Mouse (Mus musculus): ENCODE measurements around the gene Ntng1. TPM values are rescaled to one million over a fixed set of nuclear protein-coding genes. Genes with fewer than 3 reads are reported as not detected.

The Ntng1 gene
- polyA plus RNA-seq, 1 experiment from 2014 or later: 2.2 TPM

- Histone ChIP-seq H3K9me3 (ENCODE audit: control insufficient read depth, low read length) (no peaks in the 10 kb centered on the region), H3K27me3 (ENCODE audit: control insufficient read depth, insufficient read depth, low read length) (no peaks in the 10 kb centered on the region), H3K4me1 (ENCODE audit: control insufficient read depth, insufficient read depth, low read length) (no peaks in the 10 kb centered on the region), H3K36me3 (ENCODE audit: control insufficient read depth, insufficient read depth, low read length) (no peaks in the 10 kb centered on the region), H3K4me2 (ENCODE audit: low read depth, severe bottlenecking) (no peak overlapping the region), H3K27ac (replicated peaks; ENCODE audit: low read depth, low read length) (no peak overlapping the region), H3K9ac (ENCODE audit: low read length) (no peak overlapping the region), H3K4me3 (ENCODE audit: low read depth, low read length) (no peak overlapping the region)
- WGBS: 78% methylated on average over 9 of the region's 9 CpGs
- DNase-seq (ENCODE audit: low spot score) (no peak), ATAC-seq (ENCODE audit: insufficient number of reproducible peaks, low FRiP score, low TSS enrichment, low read depth) (no peak)
Observed at GRCm38 (mm10) chr3:110133150-110133549, 10.7 kb downstream of the Ntng1 start.

DNA sequence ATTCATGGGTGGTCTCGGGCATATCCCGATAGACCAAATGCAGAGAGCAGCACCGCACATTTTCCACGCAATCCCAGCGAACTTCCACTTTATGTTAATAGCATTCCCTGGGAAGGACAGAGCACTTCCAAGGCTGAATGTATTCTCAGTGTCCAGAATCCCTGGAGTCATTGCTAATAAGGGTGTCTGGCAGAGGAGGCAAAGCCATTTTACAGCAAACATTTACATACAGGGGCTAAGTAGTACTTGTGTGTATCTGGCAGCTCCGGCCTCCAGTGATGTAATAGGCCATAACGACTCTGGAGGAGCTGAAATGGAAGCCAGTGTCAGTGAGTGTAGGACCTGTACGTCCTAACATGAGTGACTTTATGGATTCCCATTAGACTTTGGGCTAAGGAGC lies 11.5 kb downstream of the Ntng1 start:
- no peaks in the 10 kb centered on the region for H3K36me3 ChIP-seq (ENCODE audit: control insufficient read depth, insufficient read depth, low read length)
- H3K27ac ChIP-seq (replicated peaks; ENCODE audit: low read depth, low read length): no peak overlapping the region
- H3K9me3 ChIP-seq (ENCODE audit: control insufficient read depth, low read length): no peaks in the 10 kb centered on the region
- ATAC-seq (ENCODE audit: insufficient number of reproducible peaks, low FRiP score, low TSS enrichment, low read depth) (no peak), DNase-seq (ENCODE audit: low spot score) (no peak)
- WGBS: 75% methylated on average over 8 of the region's 8 CpGs
- H3K4me2 ChIP-seq (ENCODE audit: low read depth, severe bottlenecking): no peak overlapping the region
- no peak overlapping the region for H3K4me3 ChIP-seq (ENCODE audit: low read depth, low read length)
- H3K27me3 ChIP-seq (ENCODE audit: control insufficient read depth, insufficient read depth, low read length): no peaks in the 10 kb centered on the region
- H3K4me1 ChIP-seq (ENCODE audit: control insufficient read depth, insufficient read depth, low read length): no peaks in the 10 kb centered on the region
- no peak overlapping the region for H3K9ac ChIP-seq (ENCODE audit: low read length)

DNA sequence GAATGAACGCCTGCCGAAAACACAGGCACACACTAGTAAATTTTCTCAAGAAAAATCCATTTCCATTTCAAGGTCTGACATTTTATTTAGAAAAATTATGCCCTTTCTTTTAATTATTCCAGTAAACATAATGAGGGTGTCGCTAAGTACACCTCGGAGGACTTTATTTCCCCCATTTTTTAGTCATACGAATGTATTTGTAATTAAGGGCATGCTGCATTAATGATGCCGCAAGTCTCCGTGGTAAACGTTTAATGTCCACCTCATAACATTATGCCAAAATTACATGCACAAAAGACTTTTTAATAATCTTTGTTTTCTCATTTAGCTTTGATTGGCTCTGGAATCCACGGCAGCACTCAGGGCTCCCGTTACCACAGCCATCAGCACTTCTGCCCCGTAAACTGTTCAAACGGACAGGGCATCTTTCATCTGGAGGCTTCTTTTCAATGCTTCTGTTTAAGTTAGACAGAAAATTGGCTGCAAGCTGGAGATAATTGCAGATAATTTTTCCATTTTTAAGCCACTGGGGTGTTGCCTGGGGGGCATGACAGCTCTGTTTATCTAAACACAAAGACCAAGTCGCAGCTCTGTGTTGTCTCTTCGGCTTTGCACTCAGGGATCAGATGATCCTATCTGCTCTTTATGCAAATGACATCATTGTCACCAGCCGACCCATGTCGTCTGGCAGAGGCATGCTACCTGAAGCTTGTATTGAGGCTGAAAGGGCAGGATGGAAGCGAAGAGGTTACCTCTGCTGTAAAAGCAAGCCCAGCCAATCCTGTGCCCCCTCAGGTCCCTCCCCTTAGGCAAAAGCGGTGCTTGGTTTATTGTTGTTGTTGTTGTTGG lies 12.5 kb downstream of the Ntng1 start:
- Histone ChIP-seq H3K4me1 (ENCODE audit: control insufficient read depth, insufficient read depth, low read length) (no peaks in the 10 kb centered on the region), H3K36me3 (ENCODE audit: control insufficient read depth, insufficient read depth, low read length) (no peaks in the 10 kb centered on the region), H3K9ac (ENCODE audit: low read length) (no peak overlapping the region), H3K27me3 (ENCODE audit: control insufficient read depth, insufficient read depth, low read length) (no peaks in the 10 kb centered on the region), H3K9me3 (ENCODE audit: control insufficient read depth, low read length) (no peaks in the 10 kb centered on the region), H3K4me2 (ENCODE audit: low read depth, severe bottlenecking) (no peak overlapping the region), H3K27ac (replicated peaks; ENCODE audit: low read depth, low read length) (no peak overlapping the region), H3K4me3 (ENCODE audit: low read depth, low read length) (no peak overlapping the region)
- 62% methylated on average over 18 of the region's 18 CpGs for WGBS
- no peak for DNase-seq (ENCODE audit: low spot score)
- ATAC-seq (ENCODE audit: insufficient number of reproducible peaks, low FRiP score, low TSS enrichment, low read depth): no peak

GRCm38 (mm10) chr3:110129607-110130006 lies 14.2 kb downstream of the Ntng1 start:
- 67% methylated on average over 6 of the region's 6 CpGs for WGBS
- no peaks in the 10 kb centered on the region for H3K4me1 ChIP-seq (ENCODE audit: control insufficient read depth, insufficient read depth, low read length)
- no peaks in the 10 kb centered on the region for H3K9me3 ChIP-seq (ENCODE audit: control insufficient read depth, low read length)
- DNase-seq (ENCODE audit: low spot score) (peak; percentile 35), ATAC-seq (ENCODE audit: insufficient number of reproducible peaks, low FRiP score, low TSS enrichment, low read depth) (no peak)
- no peak overlapping the region for H3K9ac ChIP-seq (ENCODE audit: low read length)
- no peak overlapping the region for H3K4me2 ChIP-seq (ENCODE audit: low read depth, severe bottlenecking)
- no peaks in the 10 kb centered on the region for H3K27me3 ChIP-seq (ENCODE audit: control insufficient read depth, insufficient read depth, low read length)
- no peak overlapping the region for H3K4me3 ChIP-seq (ENCODE audit: low read depth, low read length)
- H3K27ac ChIP-seq (replicated peaks; ENCODE audit: low read depth, low read length): no peak overlapping the region
- H3K36me3 ChIP-seq (ENCODE audit: control insufficient read depth, insufficient read depth, low read length): no peaks in the 10 kb centered on the region

GRCm38 (mm10) chr3:110105982-110106381 lies 37.8 kb downstream of the Ntng1 start:
- WGBS: 44% methylated on average over 2 of the region's 2 CpGs
- H3K9me3 ChIP-seq (ENCODE audit: control insufficient read depth, low read length): no peaks in the 10 kb centered on the region
- H3K27ac ChIP-seq (replicated peaks; ENCODE audit: low read depth, low read length): no peak overlapping the region
- H3K4me2 ChIP-seq (ENCODE audit: low read depth, severe bottlenecking): no peak overlapping the region
- DNase-seq (ENCODE audit: low spot score) (no peak), ATAC-seq (ENCODE audit: insufficient number of reproducible peaks, low FRiP score, low TSS enrichment, low read depth) (no peak)
- no peaks in the 10 kb centered on the region for H3K36me3 ChIP-seq (ENCODE audit: control insufficient read depth, insufficient read depth, low read length)
- H3K4me1 ChIP-seq (ENCODE audit: control insufficient read depth, insufficient read depth, low read length): no peaks in the 10 kb centered on the region
- no peaks in the 10 kb centered on the region for H3K27me3 ChIP-seq (ENCODE audit: control insufficient read depth, insufficient read depth, low read length)
- H3K9ac ChIP-seq (ENCODE audit: low read length): no peak overlapping the region
- no peak overlapping the region for H3K4me3 ChIP-seq (ENCODE audit: low read depth, low read length)

DNA sequence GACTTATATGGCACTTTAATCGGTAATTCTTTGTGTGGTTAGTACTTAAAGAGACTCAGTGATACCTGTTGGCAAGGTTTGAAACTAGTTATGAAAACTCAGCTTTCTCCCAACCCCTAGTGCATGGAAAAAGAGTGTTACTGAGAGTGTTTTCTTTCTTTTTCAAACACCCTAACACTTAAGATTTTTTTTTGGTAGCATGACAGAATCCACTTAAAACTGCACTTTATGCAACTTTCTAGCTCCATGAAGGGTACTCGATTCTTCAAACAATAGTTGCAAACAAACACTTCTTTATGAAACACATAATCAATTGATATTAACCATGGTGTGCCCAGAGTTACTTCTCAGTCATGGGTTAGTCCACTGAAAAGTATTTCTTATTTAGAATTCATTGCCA lies 49.4 kb downstream of the Ntng1 start:
- whole genome bisulfite sequencing: 87% methylated on average over 2 of the region's 2 CpGs
- H3K9ac ChIP-seq (ENCODE audit: low read length): no peak overlapping the region
- H3K4me2 ChIP-seq (ENCODE audit: low read depth, severe bottlenecking): no peak overlapping the region
- no peaks in the 10 kb centered on the region for H3K36me3 ChIP-seq (ENCODE audit: control insufficient read depth, insufficient read depth, low read length)
- ATAC-seq (ENCODE audit: insufficient number of reproducible peaks, low FRiP score, low TSS enrichment, low read depth) (no peak), DNase-seq (ENCODE audit: low spot score) (no peak)
- H3K27me3 ChIP-seq (ENCODE audit: control insufficient read depth, insufficient read depth, low read length): no peaks in the 10 kb centered on the region
- H3K4me1 ChIP-seq (ENCODE audit: control insufficient read depth, insufficient read depth, low read length): no peaks in the 10 kb centered on the region
- H3K9me3 ChIP-seq (ENCODE audit: control insufficient read depth, low read length): no peaks in the 10 kb centered on the region
- no peak overlapping the region for H3K4me3 ChIP-seq (ENCODE audit: low read depth, low read length)
- H3K27ac ChIP-seq (replicated peaks; ENCODE audit: low read depth, low read length): no peak overlapping the region

DNA sequence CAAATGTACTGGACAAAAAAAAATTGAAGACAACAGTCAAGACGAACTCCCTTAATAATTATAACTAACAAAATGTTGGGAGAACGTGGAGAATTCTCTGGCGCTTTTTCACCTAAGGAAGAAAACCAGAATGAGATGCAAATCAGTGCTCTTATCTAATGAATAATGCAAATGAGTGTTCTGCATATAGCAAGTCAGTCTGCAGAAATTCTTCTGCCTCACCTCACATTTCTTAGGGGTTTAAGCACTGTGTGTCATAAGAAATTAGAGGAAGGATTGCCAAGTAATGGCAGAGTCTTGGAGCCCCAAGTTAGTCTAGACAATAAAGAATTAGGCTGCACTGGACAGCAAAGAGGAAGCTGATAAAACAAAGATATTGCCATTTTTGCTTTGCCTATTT lies 49.8 kb downstream of the Ntng1 start:
- Histone ChIP-seq H3K4me1 (ENCODE audit: control insufficient read depth, insufficient read depth, low read length) (no peaks in the 10 kb centered on the region), H3K36me3 (ENCODE audit: control insufficient read depth, insufficient read depth, low read length) (no peaks in the 10 kb centered on the region), H3K9me3 (ENCODE audit: control insufficient read depth, low read length) (no peaks in the 10 kb centered on the region), H3K9ac (ENCODE audit: low read length) (no peak overlapping the region), H3K4me3 (ENCODE audit: low read depth, low read length) (no peak overlapping the region), H3K27ac (replicated peaks; ENCODE audit: low read depth, low read length) (no peak overlapping the region), H3K4me2 (ENCODE audit: low read depth, severe bottlenecking) (no peak overlapping the region), H3K27me3 (ENCODE audit: control insufficient read depth, insufficient read depth, low read length) (no peaks in the 10 kb centered on the region)
- DNase-seq (ENCODE audit: low spot score): no peak
- WGBS: 77% methylated on average over 3 of the region's 3 CpGs
- ATAC-seq (ENCODE audit: insufficient number of reproducible peaks, low FRiP score, low TSS enrichment, low read depth): no peak

GRCm38 (mm10) chr3:110092521-110092920 lies 51.3 kb downstream of the Ntng1 start:
- Histone ChIP-seq H3K36me3 (ENCODE audit: control insufficient read depth, insufficient read depth, low read length) (no peaks in the 10 kb centered on the region), H3K27me3 (ENCODE audit: control insufficient read depth, insufficient read depth, low read length) (no peaks in the 10 kb centered on the region), H3K4me1 (ENCODE audit: control insufficient read depth, insufficient read depth, low read length) (no peaks in the 10 kb centered on the region), H3K9ac (ENCODE audit: low read length) (no peak overlapping the region), H3K27ac (replicated peaks; ENCODE audit: low read depth, low read length) (no peak overlapping the region), H3K4me3 (ENCODE audit: low read depth, low read length) (no peak overlapping the region), H3K9me3 (ENCODE audit: control insufficient read depth, low read length) (no peaks in the 10 kb centered on the region), H3K4me2 (ENCODE audit: low read depth, severe bottlenecking) (no peak overlapping the region)
- no peak for DNase-seq (ENCODE audit: low spot score)
- ATAC-seq (ENCODE audit: insufficient number of reproducible peaks, low FRiP score, low TSS enrichment, low read depth): no peak
- 89% methylated on average over 3 of the region's 3 CpGs for WGBS

- Histone ChIP-seq H3K9ac (ENCODE audit: low read length) (no peak overlapping the region), H3K4me2 (ENCODE audit: low read depth, severe bottlenecking) (no peak overlapping the region), H3K4me3 (ENCODE audit: low read depth, low read length) (no peak overlapping the region), H3K9me3 (ENCODE audit: control insufficient read depth, low read length) (no peaks in the 10 kb centered on the region), H3K27me3 (ENCODE audit: control insufficient read depth, insufficient read depth, low read length) (no peaks in the 10 kb centered on the region), H3K27ac (replicated peaks; ENCODE audit: low read depth, low read length) (no peak overlapping the region), H3K4me1 (ENCODE audit: control insufficient read depth, insufficient read depth, low read length) (no peaks in the 10 kb centered on the region), H3K36me3 (ENCODE audit: control insufficient read depth, insufficient read depth, low read length) (no peaks in the 10 kb centered on the region)
- WGBS: 90% methylated on average over 6 of the region's 6 CpGs
- no peak for DNase-seq (ENCODE audit: low spot score)
- ATAC-seq (ENCODE audit: insufficient number of reproducible peaks, low FRiP score, low TSS enrichment, low read depth): no peak
Observed at GRCm38 (mm10) chr3:110087189-110087588, 56.6 kb downstream of the Ntng1 start.
